Mouse (Mus musculus) kidney, adult 8-10 months (tissue): ENCODE measurements at regions not wholly inside any gene's neighbourhood (a gene's known extent, or its start where the extent isn't known, plus 50 kb on each side); places are given as distances from the start of the nearest gene placed in this dataset.

Experiments used
- DNase-seq, 2 experiments: peaks; one replicate each; pipeline ENCODE4 v3.0.0; 2022

DNA sequence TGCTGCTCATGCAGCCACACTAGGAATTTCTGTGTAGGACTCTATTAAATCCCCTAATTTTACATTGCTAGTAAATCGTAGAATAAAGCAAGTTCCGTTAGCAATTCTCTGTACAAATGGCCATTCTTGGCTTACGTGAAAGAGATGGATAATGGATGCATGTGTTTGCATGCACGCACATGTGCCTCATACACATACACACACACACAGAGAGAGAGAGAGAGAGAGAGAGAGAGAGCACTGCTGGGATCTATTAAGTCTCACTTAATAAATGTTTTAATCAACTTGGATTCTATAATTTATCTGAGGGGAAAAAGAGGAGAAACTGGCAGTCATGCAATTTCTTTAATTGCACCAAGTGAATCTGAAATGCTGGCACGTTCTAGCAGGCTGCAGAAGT, 244.5 kb upstream of the Spred2 start:
- no peak for DNase-seq

- DNase-seq, result no peak
Measured at GRCm38 (mm10) chr11:19701198-19701597, 223.0 kb upstream of the Spred2 start.

- DNase-seq, result no peak
Measured at GRCm38 (mm10) chr11:19708821-19709220, 215.4 kb upstream of the Spred2 start.

GRCm38 (mm10) chr11:19709337-19709736, 214.8 kb upstream of the Spred2 start:
- no peak for DNase-seq

DNA sequence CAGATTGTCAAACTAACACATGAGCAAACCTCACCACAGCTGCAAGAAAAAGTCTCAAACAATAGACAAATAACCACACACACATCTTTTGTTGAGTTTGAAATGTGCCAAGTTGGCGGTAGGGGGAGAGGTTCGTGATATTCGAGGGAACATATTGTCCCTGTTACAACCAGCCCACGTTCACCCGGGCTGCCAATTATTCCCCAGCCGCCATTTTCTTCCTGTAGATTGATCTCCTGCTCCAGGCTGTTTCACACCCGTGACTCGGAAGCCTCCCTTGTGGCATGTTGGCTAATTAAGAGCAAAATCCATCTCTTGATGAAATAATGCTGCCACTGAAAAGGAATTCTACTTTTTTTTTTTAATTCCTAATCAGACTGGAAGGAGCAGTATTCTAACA, 211.1 kb upstream of the Spred2 start:
- no peak for DNase-seq

DNA sequence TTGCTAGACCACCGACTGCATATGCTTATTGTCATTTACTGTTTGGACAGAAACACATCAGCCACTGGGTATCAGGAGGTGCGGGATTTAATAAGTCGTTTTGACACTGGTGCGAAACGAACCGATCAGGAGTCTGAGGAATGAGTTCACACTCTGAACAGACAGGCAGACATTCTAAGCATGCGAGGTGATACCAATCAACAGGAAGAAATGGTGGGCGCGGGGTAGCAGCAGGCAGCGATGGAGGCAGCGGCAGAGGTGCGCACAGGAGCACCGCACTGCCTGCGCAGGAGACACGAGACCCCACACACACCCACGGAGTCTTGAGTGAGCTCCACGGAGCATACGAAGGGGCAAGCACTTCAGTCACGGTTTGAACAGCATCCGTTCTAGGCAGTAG, 210.6 kb upstream of the Spred2 start:
- DNase-seq, result no peak

GRCm38 (mm10) chr11:19714211-19714610, 210.0 kb upstream of the Spred2 start:
- DNase-seq, result no peak

GRCm38 (mm10) chr11:19714888-19715595, 209.1 kb upstream of the Spred2 start:
- DNase-seq, result no peak

- no peak for DNase-seq
Measured at GRCm38 (mm10) chr11:19718165-19718564, 206.0 kb upstream of the Spred2 start.

GRCm38 (mm10) chr11:19729031-19729430, 195.1 kb upstream of the Spred2 start:
- no peak for DNase-seq

DNA sequence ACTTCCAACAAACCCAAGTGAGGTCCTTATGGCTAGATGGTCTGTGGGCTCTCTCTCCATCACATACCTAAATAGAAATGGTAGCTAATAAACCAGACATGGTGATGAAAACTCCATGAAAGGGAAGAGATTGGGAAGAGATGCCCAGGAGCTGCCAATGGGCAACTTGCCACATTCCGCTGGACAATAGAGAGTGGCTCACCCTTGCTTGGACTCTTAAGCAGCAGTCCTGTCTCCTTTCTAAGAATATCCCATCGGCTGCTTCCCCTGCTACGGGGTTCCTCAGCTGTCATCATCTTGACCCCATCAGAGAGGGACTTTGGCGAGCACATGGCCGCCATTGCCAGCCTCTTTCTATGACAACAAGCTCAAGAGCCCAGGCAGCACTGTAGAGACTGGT, 193.4 kb upstream of the Spred2 start:
- no peak for DNase-seq

DNA sequence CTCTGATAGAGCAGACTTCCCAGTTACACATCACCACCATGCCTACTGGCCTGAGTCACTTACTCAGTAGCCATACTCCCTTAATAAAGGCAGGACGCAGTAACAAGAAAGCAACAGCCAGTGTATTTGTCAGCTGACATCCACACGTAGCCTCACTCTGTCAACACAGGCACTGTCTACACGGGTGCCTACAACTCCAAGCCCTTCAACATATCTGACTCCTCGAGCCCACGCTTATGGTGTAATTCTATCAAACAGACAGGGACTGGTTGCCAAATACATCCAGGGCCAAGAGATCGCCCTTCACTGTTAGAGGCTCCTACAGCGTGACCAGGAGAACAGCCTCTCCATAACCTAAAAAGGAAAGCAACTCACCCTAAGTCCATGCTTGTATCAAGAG, 188.1 kb upstream of the Spred2 start:
- no peak for DNase-seq

DNA sequence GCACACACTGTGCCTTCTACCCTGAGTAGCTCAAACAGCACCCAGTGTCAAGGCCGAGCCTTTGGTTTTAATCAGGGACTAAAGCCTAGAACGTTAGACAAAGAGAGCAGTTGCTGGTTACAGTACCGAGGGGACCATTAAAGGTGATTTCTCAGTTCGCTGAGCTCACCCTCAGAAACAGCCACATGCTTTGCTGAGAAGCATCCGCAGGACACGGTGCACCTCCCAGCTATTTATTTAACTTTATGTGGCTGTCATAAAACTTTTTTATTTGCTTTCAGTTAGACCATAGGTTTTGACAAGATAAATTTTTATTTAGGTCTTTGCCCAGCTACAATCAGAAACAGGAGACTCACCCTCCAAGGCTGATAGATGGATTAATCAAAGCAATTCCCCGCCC, 187.2 kb upstream of the Spred2 start:
- DNase-seq, result no peak

- DNase-seq, result no peak
Measured at GRCm38 (mm10) chr11:19737331-19737730, 186.8 kb upstream of the Spred2 start.

- no peak for DNase-seq
Measured at GRCm38 (mm10) chr11:19737807-19738206, 186.4 kb upstream of the Spred2 start.

- no peak for DNase-seq
Measured at GRCm38 (mm10) chr11:19739527-19740151, 184.5 kb upstream of the Spred2 start.

GRCm38 (mm10) chr11:19740562-19740961, 183.6 kb upstream of the Spred2 start:
- DNase-seq, result no peak

DNA sequence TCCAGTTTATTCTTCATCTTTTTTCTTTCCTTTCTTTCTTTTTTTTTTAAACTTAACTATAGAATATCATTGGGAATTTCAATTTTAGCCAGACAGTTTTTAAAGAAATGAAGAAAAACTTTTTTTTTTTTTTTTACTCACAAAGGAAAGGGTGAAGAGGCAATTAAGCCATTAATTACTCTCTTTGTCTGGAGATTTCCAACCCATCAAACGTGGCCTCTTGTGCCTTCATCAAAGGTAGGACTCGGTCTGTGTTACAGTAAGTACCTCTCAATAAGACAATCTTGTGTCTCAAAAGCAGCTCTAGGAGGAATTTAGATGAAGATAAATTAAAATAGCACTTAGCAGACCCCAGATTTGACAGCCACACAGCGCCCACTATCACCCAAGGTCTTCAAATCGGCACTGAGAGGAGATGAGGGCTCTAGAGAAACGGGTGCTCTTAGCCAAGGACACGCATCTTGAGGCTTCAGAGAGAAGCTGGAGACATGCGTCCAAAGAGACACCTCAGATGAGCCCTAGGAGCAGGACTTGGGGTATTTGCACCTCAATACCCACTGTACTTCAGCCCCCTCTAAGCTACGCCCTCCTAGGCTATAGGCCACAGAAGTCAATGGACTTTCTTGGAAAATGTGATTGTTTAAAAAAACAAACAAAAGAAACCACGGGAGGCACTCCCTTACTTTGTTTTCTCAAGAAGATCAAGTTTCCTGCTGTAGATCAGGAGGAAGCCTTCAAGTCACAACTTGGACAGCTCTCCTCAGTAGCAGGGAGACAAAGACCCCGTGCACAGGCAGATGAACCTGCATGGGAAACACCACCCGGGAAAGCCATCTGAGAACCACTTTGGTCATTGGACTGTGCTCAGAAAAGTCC, 176.8 kb upstream of the Spred2 start:
- no peak for DNase-seq

GRCm38 (mm10) chr11:19747973-19748559, 176.1 kb upstream of the Spred2 start:
- no peak for DNase-seq

DNA sequence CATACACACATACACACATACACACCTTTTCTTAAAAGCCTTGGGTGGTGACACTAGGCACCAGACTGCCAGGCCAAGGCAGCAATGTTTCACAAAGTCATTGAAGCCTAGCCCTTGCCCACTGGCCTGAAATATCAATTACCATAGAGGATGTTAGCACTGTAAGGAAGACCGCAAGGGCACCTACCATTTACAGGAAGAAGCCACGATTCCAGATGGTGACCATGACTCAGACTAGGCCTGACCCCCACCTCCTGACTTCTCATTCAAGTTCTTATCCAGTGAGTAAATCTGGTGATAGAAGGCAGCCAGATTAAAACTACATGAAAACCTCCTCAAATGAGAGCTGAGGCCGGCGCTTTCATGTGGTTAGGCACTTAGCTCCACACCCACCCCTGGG, 165.3 kb upstream of the Spred2 start:
- DNase-seq, result no peak

- peak; percentile 39 to 62 for DNase-seq
Measured at GRCm38 (mm10) chr11:19760861-19761693, 163.1 kb upstream of the Spred2 start.

DNA sequence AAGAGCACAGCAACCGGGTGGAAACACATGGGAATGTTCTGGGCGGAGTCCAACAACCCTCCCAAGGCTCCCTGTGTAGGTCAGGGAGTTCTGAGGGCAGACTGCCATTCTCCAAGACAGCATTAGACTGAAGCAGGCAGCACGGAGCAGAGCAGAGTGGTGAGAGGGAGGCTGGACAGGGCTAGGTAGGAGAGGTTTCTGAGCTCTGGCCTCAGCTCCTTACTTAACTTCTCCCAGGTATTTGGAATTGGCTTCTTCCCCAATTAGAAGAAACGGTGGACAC, 162.5 kb upstream of the Spred2 start:
- DNase-seq, result no peak

GRCm38 (mm10) chr11:19767316-19767715, 156.9 kb upstream of the Spred2 start:
- DNase-seq, result no peak
